Mouse (Mus musculus) layer of hippocampus, adult 2 months (tissue): ENCODE measurements around the gene Gnb4. TPM values are rescaled to one million over a fixed set of nuclear protein-coding genes. Genes with fewer than 3 reads are reported as not detected.

Experiments used
- DNase-seq, 2 experiments: peaks; one replicate each; pipeline ENCODE4 v3.0.0; 2022; ENCODE audit warnings: low spot score in 2 of 2
- H3K27ac ChIP-seq: fragments of 200-600 bp; 2 replicates; pipeline ENCODE4 v1.8.1; 2022
- H3K4me3 ChIP-seq: fragments of 200-600 bp; 2 replicates; pipeline ENCODE4 v1.8.1; 2022; ENCODE audit warnings: mild to moderate bottlenecking
- CTCF ChIP-seq: fragments of 200-600 bp; conservative IDR thresholded peaks from 2 replicates; pipeline ENCODE4 v1.8.1; 2022; ENCODE audit warnings: antibody characterized with exemption, mild to moderate bottlenecking, moderate library complexity
- total RNA-seq, 2 experiments: library from RNA; stranded (reverse); gene quantifications; 2 replicates each; pipeline ENCODE4 v1.2.3; 2021

Gene Gnb4
- total RNA-seq, 2 experiments from 2014 or later, result 12.4 to 18.6 TPM

DNA sequence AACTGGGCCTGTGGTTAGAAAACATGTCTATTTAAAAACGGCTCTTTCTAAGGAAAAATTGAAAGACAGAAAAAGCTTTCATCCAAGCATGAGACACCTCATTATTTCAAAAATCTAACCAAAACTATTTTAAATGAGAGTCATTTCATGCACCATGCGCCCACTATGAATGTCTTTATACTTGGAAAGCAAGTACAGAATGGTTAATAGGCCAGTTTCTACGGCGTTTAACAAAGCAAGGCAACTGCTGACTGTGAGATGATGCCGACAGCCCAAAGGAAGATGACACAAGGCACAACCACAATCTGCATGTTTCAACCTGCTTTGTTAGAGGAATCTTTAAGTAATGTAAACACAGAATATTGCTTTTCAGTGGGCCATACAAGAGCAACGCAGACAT is 25.7 kb upstream of the Gnb4 start:
- DNase-seq, result no peak
- no peak for TF ChIP-seq CTCF
- peak overlapping the region; percentile 14; the same call in 1 of the 2 replicates for H3K27ac ChIP-seq
- H3K4me3 ChIP-seq, result no peak overlapping the region

DNA sequence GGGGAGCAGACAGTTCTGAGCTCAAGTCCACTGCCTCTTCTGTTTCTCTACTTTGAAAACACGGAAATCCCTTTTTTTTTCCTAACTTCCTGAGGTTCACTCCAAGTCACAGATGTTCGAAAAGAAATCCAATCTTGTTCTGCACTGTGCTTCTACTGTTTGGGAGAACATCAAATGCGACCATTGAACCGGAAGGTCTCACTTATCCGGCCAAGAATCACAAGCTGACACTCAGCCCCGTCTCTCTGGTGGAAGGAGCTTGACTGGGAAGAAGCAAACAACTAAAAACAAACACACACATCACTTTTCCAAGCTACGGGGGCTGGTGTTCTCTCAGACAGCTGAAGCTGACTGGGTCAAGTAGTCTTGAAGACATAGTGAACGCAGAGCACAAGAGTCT is 21.9 kb upstream of the Gnb4 start:
- no peak for DNase-seq
- Histone ChIP-seq H3K4me3 (no peak overlapping the region), H3K27ac (peak overlapping the region; percentile 49; the same call in 1 of the 2 replicates)
- no peak for TF ChIP-seq CTCF

DNA sequence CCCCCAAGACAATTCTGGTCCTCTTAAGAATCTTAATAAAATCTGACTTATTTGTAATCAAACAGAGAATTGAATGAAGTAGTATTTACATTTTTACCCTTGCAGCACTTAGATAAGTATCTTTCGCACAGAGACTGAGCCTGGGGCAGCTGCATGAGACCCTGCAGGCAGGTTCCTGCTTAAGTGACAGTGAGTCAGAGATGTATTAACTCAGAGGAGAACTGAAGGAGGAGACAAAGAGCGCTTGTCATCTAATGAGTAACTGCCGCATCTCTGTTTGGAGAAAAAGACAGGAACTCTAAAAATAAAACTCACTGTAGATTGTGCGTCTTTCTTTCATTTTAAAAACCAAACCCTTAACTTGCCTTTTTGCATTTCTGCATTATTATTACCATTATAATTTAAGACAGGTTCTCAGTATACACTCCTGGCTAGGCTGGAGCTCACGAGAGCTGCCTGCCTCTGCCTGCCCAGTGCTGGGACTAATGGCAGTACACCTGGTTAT is 16.4 kb upstream of the Gnb4 start:
- Histone ChIP-seq H3K4me3 (no peak overlapping the region), H3K27ac (no peak overlapping the region)
- DNase-seq, result no peak
- TF ChIP-seq CTCF, result no peak

DNA sequence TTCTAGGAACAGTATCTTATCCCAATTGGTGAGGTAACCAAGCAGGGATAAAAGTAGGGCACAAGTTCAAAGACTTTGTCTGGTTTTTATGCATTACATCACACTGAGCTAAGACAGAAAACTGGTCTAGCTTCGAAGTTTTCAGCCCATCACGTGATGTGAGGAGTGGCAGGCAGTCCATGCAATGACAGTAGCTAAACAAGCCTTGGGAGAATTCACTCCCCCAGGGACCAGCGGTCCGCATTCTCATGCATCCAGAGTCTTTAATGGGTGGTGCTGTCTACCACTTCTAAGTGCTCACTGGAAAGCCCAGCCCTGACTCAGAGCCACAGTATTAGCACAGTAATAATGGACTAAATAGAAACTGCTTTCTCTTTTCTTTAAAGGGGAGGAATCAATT is 13.8 kb upstream of the Gnb4 start:
- no peak for DNase-seq
- TF ChIP-seq CTCF, result no peak
- H3K4me3 ChIP-seq, result no peak overlapping the region
- H3K27ac ChIP-seq, result no peak overlapping the region

DNA sequence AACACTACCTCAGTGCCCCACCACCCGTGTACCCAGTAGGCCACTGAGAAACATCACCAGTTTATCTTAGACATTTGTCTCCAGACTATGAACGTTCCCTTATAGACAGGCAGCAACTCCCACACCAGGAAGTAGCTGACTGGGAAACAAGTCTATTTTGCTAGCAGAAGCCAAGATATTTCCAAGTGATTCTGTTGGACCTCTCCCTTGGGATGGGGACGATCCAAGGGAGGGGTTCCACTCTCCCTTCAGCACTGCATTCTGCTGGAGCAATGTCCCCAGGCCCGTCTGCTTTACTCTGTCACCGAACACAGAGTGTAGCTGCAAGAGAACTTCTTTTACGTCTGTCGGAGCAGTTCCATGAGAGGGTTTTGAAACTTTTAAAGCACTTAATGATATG is 11.8 kb upstream of the Gnb4 start:
- Histone ChIP-seq H3K4me3 (no peak overlapping the region), H3K27ac (no peak overlapping the region)
- DNase-seq, result no peak
- no peak for TF ChIP-seq CTCF

DNA sequence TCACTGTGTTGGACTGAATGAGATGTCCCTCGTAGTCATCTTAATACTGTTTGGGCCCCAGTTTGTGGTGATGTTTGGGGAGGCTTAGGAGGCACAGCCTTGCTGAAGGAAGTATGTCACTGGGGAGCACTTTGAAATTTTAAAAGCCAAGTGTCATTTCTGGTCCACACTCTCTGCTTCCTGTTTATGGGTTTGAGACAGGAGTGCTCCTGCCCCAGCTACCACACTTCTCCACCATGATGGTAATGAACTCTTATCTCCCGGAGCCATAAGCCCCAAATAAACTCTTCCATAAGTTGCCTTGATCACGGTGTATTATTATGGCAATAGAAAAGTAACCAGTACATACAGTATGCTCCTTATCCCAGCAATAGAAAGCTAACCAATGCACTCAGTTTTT is 5.7 kb upstream of the Gnb4 start:
- no peak for DNase-seq
- Histone ChIP-seq H3K27ac (no peak overlapping the region), H3K4me3 (no peak overlapping the region)
- no peak for TF ChIP-seq CTCF

DNA sequence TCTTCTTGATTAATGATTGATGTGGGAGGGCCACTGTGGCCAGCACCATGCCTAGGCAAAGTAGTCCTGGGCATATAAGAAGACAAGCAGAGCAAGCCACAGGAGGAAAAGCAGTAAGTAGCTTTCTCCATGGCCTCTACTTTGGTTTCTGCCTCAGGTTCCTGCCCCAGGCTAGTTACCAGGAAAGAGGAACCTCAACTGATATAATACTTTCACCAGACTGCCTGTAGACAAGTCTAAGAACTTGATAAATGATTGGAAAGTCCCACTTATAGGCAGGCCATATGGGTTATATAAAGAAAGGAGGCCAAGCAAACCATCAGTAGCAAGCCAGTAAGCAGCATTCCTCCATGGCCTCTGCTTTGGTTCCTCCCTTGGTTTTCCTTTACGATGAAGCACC is 5.3 kb upstream of the Gnb4 start:
- no peak for DNase-seq
- no peak overlapping the region for H3K27ac ChIP-seq
- TF ChIP-seq CTCF, result no peak
- H3K4me3 ChIP-seq, result no peak overlapping the region

DNA sequence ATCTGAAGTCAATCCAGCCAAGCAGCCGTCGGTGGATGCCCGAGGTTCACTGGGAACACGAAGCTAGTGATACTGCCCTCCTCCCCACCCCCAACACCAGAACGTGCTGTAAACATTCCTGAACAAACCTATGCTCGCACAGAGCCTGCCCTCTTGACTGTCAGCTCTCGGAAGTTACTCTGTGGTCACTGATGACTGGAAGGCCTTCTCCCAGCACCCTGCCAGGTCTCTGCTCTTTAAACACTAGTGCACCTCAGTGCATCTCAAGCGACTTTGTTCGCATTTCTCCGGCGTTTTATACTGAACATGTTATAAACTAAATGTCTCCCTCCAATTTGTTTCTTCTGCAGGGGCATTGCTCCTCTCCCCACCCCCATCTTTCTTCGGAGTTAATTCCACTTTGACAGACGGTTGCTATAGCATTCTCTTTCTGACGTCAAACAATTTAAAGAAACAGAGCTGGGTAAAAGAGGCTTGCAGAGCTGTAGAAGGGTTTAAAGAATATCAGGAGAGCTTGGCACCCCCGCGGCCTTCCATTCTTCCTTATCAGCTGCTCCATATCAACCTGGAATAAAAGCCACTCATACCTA is 763 bp upstream of the Gnb4 start:
- no peak for TF ChIP-seq CTCF
- DNase-seq, result no peak
- peak overlapping the region; percentile 62; the same call in 1 of the 2 replicates for H3K27ac ChIP-seq
- H3K4me3 ChIP-seq, result peak overlapping the region; percentile 57

DNA sequence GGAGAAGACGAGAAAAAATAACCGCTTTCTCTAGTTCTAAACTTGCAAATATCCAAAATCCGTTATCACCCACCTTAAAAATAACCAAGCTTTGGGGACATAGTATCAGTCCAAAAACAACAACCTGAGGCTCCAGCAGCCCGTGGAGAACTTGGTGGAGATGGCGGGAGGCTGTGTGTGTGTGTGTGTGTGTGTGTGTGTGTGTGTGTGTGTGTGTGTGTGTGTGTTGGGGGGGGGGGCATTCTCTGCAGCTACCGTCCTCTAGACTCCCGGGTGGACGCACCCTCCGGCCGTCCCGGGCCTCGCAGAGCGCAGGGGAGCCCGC is 417 bp downstream of the Gnb4 start:
- no peak for TF ChIP-seq CTCF
- Histone ChIP-seq H3K4me3 (peak overlapping the region; percentile 57), H3K27ac (peak overlapping the region; percentile 79; the same call in 1 of the 2 replicates)
- DNase-seq, result no peak

DNA sequence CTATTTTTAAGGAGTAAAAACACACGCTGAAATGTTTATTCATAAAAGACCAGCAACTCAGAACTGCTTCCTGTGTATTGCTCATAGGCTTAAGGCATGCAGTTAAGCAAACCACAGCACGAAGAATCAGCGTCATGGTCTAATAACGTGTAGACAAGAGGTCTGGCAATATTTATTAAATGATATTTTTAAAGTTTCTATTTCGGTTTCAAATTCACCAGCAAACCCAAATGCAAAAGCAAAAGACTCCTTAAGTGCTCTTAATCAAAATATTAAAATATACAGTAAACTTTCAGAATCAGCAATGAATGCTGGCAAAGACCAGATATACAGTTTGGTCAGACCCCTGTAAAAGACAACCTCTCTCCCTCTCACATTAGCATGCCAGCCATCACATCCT is 1.0 kb downstream of the Gnb4 start:
- no peak for DNase-seq
- Histone ChIP-seq H3K27ac (peak overlapping the region; percentile 32; the same call in 1 of the 2 replicates), H3K4me3 (peak overlapping the region; percentile 49)
- TF ChIP-seq CTCF, result no peak

DNA sequence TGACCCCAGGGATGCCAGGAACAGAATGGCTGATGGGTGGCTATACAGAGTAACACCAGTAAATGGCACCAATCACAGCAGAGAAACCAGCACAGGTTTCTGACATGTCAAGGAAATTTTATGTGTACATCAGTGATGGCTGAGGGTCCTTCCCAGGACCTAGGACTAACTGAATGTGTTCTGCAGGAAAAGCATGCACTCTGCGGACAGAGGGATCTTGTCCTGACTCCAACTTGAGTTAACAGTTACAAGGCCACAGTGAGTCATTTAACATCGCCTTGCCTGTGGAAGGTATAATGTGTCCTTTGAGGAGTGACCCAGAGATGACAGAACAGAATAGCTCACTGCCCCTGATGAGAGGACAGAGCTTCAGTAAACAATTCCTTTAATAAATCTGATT is 1.6 kb downstream of the Gnb4 start:
- no peak for DNase-seq
- Histone ChIP-seq H3K4me3 (no peak overlapping the region), H3K27ac (no peak overlapping the region)
- no peak for TF ChIP-seq CTCF

DNA sequence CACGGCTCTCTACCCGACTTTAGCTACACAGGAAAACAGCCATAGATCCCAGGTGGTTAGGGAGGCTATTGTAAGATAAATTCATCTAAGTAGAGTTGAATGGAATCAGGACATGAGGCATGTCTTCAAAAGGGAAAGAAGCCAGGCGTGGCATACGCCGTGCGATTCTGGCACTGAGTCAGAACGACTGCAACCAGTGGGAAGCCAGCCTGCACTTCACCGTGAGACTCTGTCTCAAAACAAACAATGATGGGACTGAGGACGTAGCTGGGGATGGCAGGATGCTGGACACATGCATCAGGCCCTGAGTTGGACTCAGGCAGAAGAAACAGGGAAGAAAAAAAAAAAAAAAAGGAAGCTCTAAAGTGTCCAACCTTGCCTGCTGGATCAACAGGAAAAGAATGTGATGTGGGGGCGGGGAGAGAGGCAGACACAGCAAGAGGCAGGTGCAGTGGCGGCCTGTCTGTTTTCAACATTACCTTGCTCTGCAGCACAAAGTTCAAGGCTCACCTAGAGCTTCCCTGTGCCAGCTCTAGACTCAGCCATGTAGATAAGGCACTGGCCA is 4.7 kb downstream of the Gnb4 start:
- no peak for TF ChIP-seq CTCF
- Histone ChIP-seq H3K4me3 (no peak overlapping the region), H3K27ac (no peak overlapping the region)
- no peak for DNase-seq

DNA sequence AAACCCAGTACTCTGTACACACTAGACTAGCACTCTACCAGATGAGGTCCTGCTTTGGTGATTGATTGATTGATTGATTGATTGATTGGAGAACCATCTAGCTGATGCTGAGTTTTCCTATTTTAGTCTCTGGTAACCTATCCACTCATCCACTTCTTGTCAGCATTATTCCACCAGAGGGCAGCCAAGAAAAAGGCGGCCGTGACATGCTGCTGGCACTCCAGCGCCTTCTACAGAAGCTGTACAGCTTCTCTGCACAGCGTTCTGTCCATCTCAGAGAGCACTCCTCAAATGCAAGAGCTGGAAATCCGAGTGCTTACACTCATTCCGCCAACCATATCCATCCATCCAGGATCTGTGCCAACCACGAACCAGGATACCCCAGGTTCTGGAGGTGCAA is 5.8 kb downstream of the Gnb4 start:
- 0 out of 2 replicates have a peak overlapping the region, but pooled peaks have one; percentile 46 for H3K27ac ChIP-seq
- TF ChIP-seq CTCF, result peak; percentile 84
- H3K4me3 ChIP-seq, result no peak overlapping the region
- peak; percentile 68 for DNase-seq

DNA sequence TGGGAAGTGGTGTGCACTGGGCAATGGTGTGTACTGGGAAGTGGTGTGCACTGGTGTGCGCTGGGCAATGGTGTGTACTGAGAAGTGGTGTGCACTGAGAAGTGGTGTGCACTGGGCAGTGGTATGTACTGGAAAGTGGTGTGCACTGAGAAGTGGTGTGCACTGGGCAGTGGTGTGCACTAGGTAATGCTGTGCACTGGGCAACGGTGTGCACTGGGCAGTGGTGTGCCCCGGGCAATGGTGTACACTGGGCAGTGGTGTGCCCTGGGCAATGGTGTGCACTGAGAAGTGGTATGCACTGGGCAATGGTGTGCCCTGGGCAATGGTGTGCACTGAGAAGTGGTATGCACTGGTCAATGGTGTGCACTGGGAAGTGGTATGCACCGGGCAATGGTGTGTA is 7.2 kb downstream of the Gnb4 start:
- H3K4me3 ChIP-seq, result no peak overlapping the region

More for the DNA sequence above, 7.2 kb downstream of the Gnb4 start:
- DNase-seq, result no peak
- no peak for TF ChIP-seq CTCF
- no peak overlapping the region for H3K27ac ChIP-seq
